Mouse (Mus musculus) heart, adult 2 months (tissue): Measurements from ENCODE around the gene Hif3a. TPM values are rescaled to one million over a fixed set of nuclear protein-coding genes. Genes with fewer than 3 reads are reported as not detected.

Experiments
- DNase-seq, 2 experiments: peaks; one replicate each; pipeline ENCODE4 v3.0.0; 2021
- H3K27ac ChIP-seq: fragments of 200-600 bp; 2 replicates; pipeline ENCODE4 v1.8.1; 2022
- H3K27me3 ChIP-seq: fragments of 200-500 bp; 2 replicates; pipeline ENCODE4 v1.6.1; 2012; ENCODE audit warnings: mild to moderate bottlenecking, low read length, inconsistent platforms, mixed read lengths; ENCODE audit not compliant: control insufficient read depth, insufficient read depth
- H3K36me3 ChIP-seq: fragments of 200-500 bp; 2 replicates; pipeline ENCODE4 v1.6.1; 2012; ENCODE audit warnings: low read length, inconsistent platforms; ENCODE audit not compliant: control insufficient read depth, insufficient read depth
- H3K4me1 ChIP-seq: fragments of 200-500 bp; 2 replicates; pipeline ENCODE4 v1.6.1; 2011; ENCODE audit warnings: low read length; ENCODE audit not compliant: control insufficient read depth, insufficient read depth
- H3K4me3 ChIP-seq: fragments of 200-600 bp; 2 replicates; pipeline ENCODE4 v1.8.1; 2022
- H3K79me2 ChIP-seq: fragments of 200-500 bp; replicated peaks from 2 replicates; pipeline ENCODE4 v1.6.1; 2012; ENCODE audit warnings: mild to moderate bottlenecking, inconsistent platforms, low read length, moderate library complexity, mixed read lengths; ENCODE audit not compliant: control insufficient read depth, insufficient read depth
- H3K9ac ChIP-seq: fragments of 200-500 bp; 2 replicates; pipeline ENCODE4 v1.6.1; 2012; ENCODE audit warnings: low read depth, mild to moderate bottlenecking, control low read depth, inconsistent platforms, low read length, mixed read lengths
- CTCF ChIP-seq: fragments of 200-600 bp; IDR thresholded peaks from 2 replicates; pipeline ENCODE4 v1.8.1; 2022; ENCODE audit warnings: antibody characterized with exemption, mild to moderate bottlenecking, moderate library complexity
- EP300 ChIP-seq: fragments of 200-500 bp; IDR thresholded peaks from 2 replicates; pipeline ENCODE4 v1.6.1; 2011; ENCODE audit warnings: low read depth, low read length, control low read depth; ENCODE audit not compliant: insufficient read depth
- POLR2A ChIP-seq: fragments of 200-500 bp; IDR thresholded peaks from 2 replicates; pipeline ENCODE4 v1.6.1; 2011; ENCODE audit warnings: mild to moderate bottlenecking, low read depth, low read length, control low read depth; ENCODE audit not compliant: insufficient read depth
- WGBS: fragments of 180-500 bp; shearing (Covaris S2); methylation state at CpG from one replicate; pipeline ENCODE4 v1.1.7; 2018; 5-methylcytosine and 5-hydroxymethylcytosine counted together
- intact Hi-C: fragments of 180-260 bp; cut with DNase I; formaldehyde crosslinking; loops from one replicate; pipeline ENCODE4 v1.15.1; 2025
- polyA plus RNA-seq: library from polyadenylated mRNA; depleted of rRNA; stranded (reverse); fragments of >200 nt; gene quantifications from 2 replicates; pipeline ENCODE4 v1.2.3, GENCODE M21; 2012
- total RNA-seq, 2 experiments: library from RNA; stranded (reverse); gene quantifications; 2 replicates each; pipeline ENCODE4 v1.2.3; 2021

Hif3a gene
- total and polyA plus RNA-seq, 3 experiments: 1.9 to 3.0 (median 2.5) TPM

GRCm38 (mm10) chr7:17015381-17015780 is 46.8 kb downstream of the Hif3a start:
- H3K27me3 ChIP-seq: no peaks in the 10 kb centered on the region
- H3K36me3 ChIP-seq: no peaks in the 10 kb centered on the region; the same call in 1 of the 2 replicates
- H3K27ac ChIP-seq: no peak overlapping the region
- TF ChIP-seq POLR2A (no peak), CTCF (0 out of 2 replicates have a peak, but pooled peaks have one; percentile 9)
- intact Hi-C loops: no loop called here
- H3K4me1 ChIP-seq: peaks cover 5% of the 10 kb centered on the region
- 85% methylated on average over 6 of the region's 6 CpGs for WGBS
- H3K79me2 ChIP-seq: no peaks in the 10 kb centered on the region
- no peak overlapping the region for H3K9ac ChIP-seq
- H3K4me3 ChIP-seq: no peak overlapping the region
- no peak for DNase-seq

GRCm38 (mm10) chr7:17011909-17012590 is 50.2 kb downstream of the Hif3a start:
- 85% methylated on average over 7 of the region's 7 CpGs for WGBS
- intact Hi-C loops: no loop called here

GRCm38 (mm10) chr7:17010010-17010347 is 52.2 kb downstream of the Hif3a start:
- no peak overlapping the region for H3K27ac ChIP-seq
- H3K36me3 ChIP-seq: no peaks in the 10 kb centered on the region
- H3K4me3 ChIP-seq: no peak overlapping the region
- no peak for TF ChIP-seq EP300
- no peak overlapping the region for H3K9ac ChIP-seq
- H3K79me2 ChIP-seq: no peaks in the 10 kb centered on the region
- intact Hi-C loops: no loop called here
- H3K4me1 ChIP-seq: peaks cover 2% of the 10 kb centered on the region; the same call in 1 of the 2 replicates
- H3K27me3 ChIP-seq: no peaks in the 10 kb centered on the region
- DNase-seq: peak in 1 of 2 experiments; percentile 49
- 44% methylated on average over 5 of the region's 5 CpGs for WGBS

More at GRCm38 (mm10) chr7:17011909-17012590, 50.2 kb downstream of the Hif3a start:
- no peak for DNase-seq
- no peaks in the 10 kb centered on the region for H3K79me2 ChIP-seq
- peaks cover 4% of the 10 kb centered on the region for H3K4me1 ChIP-seq
- TF ChIP-seq CTCF: no peak
- TF ChIP-seq EP300: no peak
- TF ChIP-seq POLR2A: no peak
- H3K4me3 ChIP-seq: no peak overlapping the region
- no peak overlapping the region for H3K27ac ChIP-seq
- H3K27me3 ChIP-seq: no peaks in the 10 kb centered on the region
- H3K9ac ChIP-seq: no peak overlapping the region
- H3K36me3 ChIP-seq: no peaks in the 10 kb centered on the region; the same call in 1 of the 2 replicates

- TF ChIP-seq POLR2A (no peak), CTCF (no peak), EP300 (no peak)
- intact Hi-C loops: no loop called here
- WGBS: 82% methylated on average over 16 of the region's 16 CpGs
- no peak for DNase-seq
- no peaks in the 10 kb centered on the region for H3K27me3 ChIP-seq
- H3K4me1 ChIP-seq: peaks cover 2% of the 10 kb centered on the region; the same call in 1 of the 2 replicates
- no peak overlapping the region for H3K9ac ChIP-seq
- no peak overlapping the region for H3K27ac ChIP-seq
- no peak overlapping the region for H3K4me3 ChIP-seq
- H3K79me2 ChIP-seq: no peaks in the 10 kb centered on the region
- H3K36me3 ChIP-seq: no peaks in the 10 kb centered on the region
Measured at GRCm38 (mm10) chr7:17009326-17010009, 52.8 kb downstream of the Hif3a start.

GRCm38 (mm10) chr7:17007300-17007699 is 54.9 kb downstream of the Hif3a start:
- H3K79me2 ChIP-seq: no peaks in the 10 kb centered on the region
- 66% methylated on average over 4 of the region's 4 CpGs for WGBS
- intact Hi-C loops: no loop called here
- no peak overlapping the region for H3K4me3 ChIP-seq
- H3K27me3 ChIP-seq: no peaks in the 10 kb centered on the region
- TF ChIP-seq POLR2A (no peak), EP300 (0 out of 2 replicates have a peak, but pooled peaks have one; percentile 46), CTCF (peak; percentile 71)
- no peak overlapping the region for H3K27ac ChIP-seq
- H3K9ac ChIP-seq: no peak overlapping the region
- peaks cover 11% of the 10 kb centered on the region for H3K4me1 ChIP-seq
- DNase-seq: no peak
- no peaks in the 10 kb centered on the region for H3K36me3 ChIP-seq

GRCm38 (mm10) chr7:17004716-17005115 is 57.5 kb downstream of the Hif3a start:
- 71% methylated on average over 7 of the region's 7 CpGs for WGBS
- no peak overlapping the region for H3K4me3 ChIP-seq
- intact Hi-C loops: no loop called here
- no peak for TF ChIP-seq POLR2A
- TF ChIP-seq EP300: no peak
- TF ChIP-seq CTCF: no peak
- peaks cover 9% of the 10 kb centered on the region for H3K4me1 ChIP-seq
- H3K36me3 ChIP-seq: no peaks in the 10 kb centered on the region
- H3K9ac ChIP-seq: no peak overlapping the region
- no peak overlapping the region for H3K27ac ChIP-seq
- H3K27me3 ChIP-seq: no peaks in the 10 kb centered on the region
- no peak for DNase-seq
- no peaks in the 10 kb centered on the region for H3K79me2 ChIP-seq
